Mouse (Mus musculus) heart, embryonic 11.5 days (tissue): ENCODE results near the gene Gm45521. TPM values are rescaled to one million over a fixed set of nuclear protein-coding genes. Genes with fewer than 3 reads are reported as not detected.
A peak's percentile ranks its signal among the peaks of the same experiment; 100 is the strongest.

Experiments used
- ATAC-seq: fragments of 200-750 bp; cut with Nextera tagmentation; replicated peaks from 2 replicates; pipeline ENCODE4 v1.8.0; 2017; ENCODE audit warnings: moderate library complexity; ENCODE audit not compliant: insufficient number of reproducible peaks, low FRiP score, low TSS enrichment
- H3K27ac ChIP-seq: fragments of 300-500 bp; sonication (generic); 2 replicates; pipeline ENCODE4 v1.5.1; 2014; ENCODE audit warnings: mild to moderate bottlenecking, low read depth, low read length
- H3K27me3 ChIP-seq: fragments of 300-500 bp; sonication (generic); 2 replicates; pipeline ENCODE4 v1.6.1; 2014; ENCODE audit warnings: mild to moderate bottlenecking, low read length, mixed read lengths; ENCODE audit not compliant: control insufficient read depth, insufficient read depth
- H3K36me3 ChIP-seq: fragments of 300-500 bp; sonication (generic); 2 replicates; pipeline ENCODE4 v1.6.1; 2014; ENCODE audit warnings: mild to moderate bottlenecking, low read length, moderate library complexity, mixed read lengths; ENCODE audit not compliant: control insufficient read depth, insufficient read depth
- H3K4me1 ChIP-seq: fragments of 300-500 bp; sonication (generic); 2 replicates; pipeline ENCODE4 v1.6.1; 2014; ENCODE audit warnings: low read length; ENCODE audit not compliant: control insufficient read depth, insufficient read depth
- H3K4me2 ChIP-seq: fragments of 300-500 bp; sonication (generic); 2 replicates; pipeline ENCODE4 v1.6.1; 2014; ENCODE audit warnings: mild to moderate bottlenecking, moderate library complexity
- H3K4me3 ChIP-seq: fragments of 300-500 bp; sonication (generic); 2 replicates; pipeline ENCODE4 v1.5.1; 2014; ENCODE audit warnings: low read depth, low read length
- H3K9ac ChIP-seq: fragments of 300-500 bp; sonication (generic); 2 replicates; pipeline ENCODE4 v1.6.1; 2014; ENCODE audit warnings: mild to moderate bottlenecking, low read depth, low read length, moderate library complexity
- H3K9me3 ChIP-seq: fragments of 300-500 bp; sonication (generic); replicated peaks from 2 replicates; pipeline ENCODE4 v1.6.1; 2016; ENCODE audit warnings: low read length; ENCODE audit not compliant: control insufficient read depth
- WGBS: fragments of 180-500 bp; shearing (Covaris S2); extraction: QIAGEN DNeasy Blood & Tissue Kit; methylation state at CpG from one replicate; pipeline ENCODE4 v1.1.7; 2014; ENCODE audit not compliant: insufficient replicate concordance; 5-methylcytosine and 5-hydroxymethylcytosine counted together
- polyA plus RNA-seq: library from polyadenylated mRNA; unstranded; fragments of >200 nt; fragmentation: Nextera tagmentation; extraction: Ambion mirVana; gene quantifications from 2 replicates; pipeline ENCODE4 v1.2.1, GENCODE M21; 2014

Gm45521 gene
- polyA plus RNA-seq, 1 experiment from 2014 or later = 0.33 TPM

- no peak overlapping the region for H3K4me3 ChIP-seq
- H3K36me3 ChIP-seq = no peaks in the 10 kb centered on the region
- H3K27me3 ChIP-seq = no peaks in the 10 kb centered on the region
- ATAC-seq = no peak
- no peak overlapping the region for H3K4me2 ChIP-seq
- no peaks in the 10 kb centered on the region for H3K9me3 ChIP-seq
- H3K4me1 ChIP-seq = no peaks in the 10 kb centered on the region
- no peak overlapping the region for H3K27ac ChIP-seq
- no peak overlapping the region for H3K9ac ChIP-seq
- 100% methylated on average over 1 of the region's 1 CpGs for WGBS
These were observed 24.1 kb downstream of the Gm45521 start for GRCm38 (mm10) chr14:7981226-7981625.

GRCm38 (mm10) chr14:7986913-7987312 lies 29.8 kb downstream of the Gm45521 start:
- Histone ChIP-seq H3K36me3 (no peaks in the 10 kb centered on the region), H3K4me2 (no peak overlapping the region), H3K4me3 (no peak overlapping the region), H3K27ac (no peak overlapping the region), H3K9ac (no peak overlapping the region), H3K27me3 (no peaks in the 10 kb centered on the region), H3K4me1 (no peaks in the 10 kb centered on the region), H3K9me3 (no peaks in the 10 kb centered on the region)
- 91% methylated on average over 6 of the region's 6 CpGs for WGBS
- no peak for ATAC-seq

GRCm38 (mm10) chr14:7989371-7989770 lies 32.3 kb downstream of the Gm45521 start:
- WGBS = 62% methylated on average over 1 of the region's 1 CpGs
- Histone ChIP-seq H3K4me1 (no peaks in the 10 kb centered on the region), H3K36me3 (no peaks in the 10 kb centered on the region), H3K9ac (no peak overlapping the region), H3K27ac (no peak overlapping the region), H3K9me3 (no peaks in the 10 kb centered on the region), H3K27me3 (no peaks in the 10 kb centered on the region), H3K4me2 (no peak overlapping the region), H3K4me3 (no peak overlapping the region)
- ATAC-seq = no peak

GRCm38 (mm10) chr14:7989961-7990360 lies 32.9 kb downstream of the Gm45521 start:
- 57% methylated on average over 3 of the region's 3 CpGs for WGBS
- ATAC-seq = no peak

GRCm38 (mm10) chr14:7991108-7991776 lies 34.2 kb downstream of the Gm45521 start:
- Histone ChIP-seq H3K27me3 (no peaks in the 10 kb centered on the region), H3K4me2 (no peak overlapping the region), H3K4me1 (no peaks in the 10 kb centered on the region), H3K4me3 (no peak overlapping the region), H3K36me3 (no peaks in the 10 kb centered on the region), H3K9ac (no peak overlapping the region), H3K9me3 (no peaks in the 10 kb centered on the region), H3K27ac (no peak overlapping the region)
- no peak for ATAC-seq
- 69% methylated on average over 5 of the region's 5 CpGs for WGBS

More at GRCm38 (mm10) chr14:7989961-7990360, 32.9 kb downstream of the Gm45521 start:
- H3K4me3 ChIP-seq = no peak overlapping the region
- no peak overlapping the region for H3K9ac ChIP-seq
- H3K27ac ChIP-seq = no peak overlapping the region
- no peaks in the 10 kb centered on the region for H3K27me3 ChIP-seq
- no peak overlapping the region for H3K4me2 ChIP-seq
- no peaks in the 10 kb centered on the region for H3K9me3 ChIP-seq
- no peaks in the 10 kb centered on the region for H3K36me3 ChIP-seq
- H3K4me1 ChIP-seq = no peaks in the 10 kb centered on the region

GRCm38 (mm10) chr14:7992158-7992557 lies 35.1 kb downstream of the Gm45521 start:
- H3K4me2 ChIP-seq = no peak overlapping the region
- 65% methylated on average over 6 of the region's 6 CpGs for WGBS
- no peak for ATAC-seq

GRCm38 (mm10) chr14:7994271-7994767 lies 37.2 kb downstream of the Gm45521 start, which contains the start of gene Dnase1l3:
TSS of gene Dnase1l3 (minus strand) at chr14:7994573.
- H3K4me3 ChIP-seq = no peak within 1 kb of the TSS
- ATAC-seq = no peak
- H3K4me2 ChIP-seq = no peak within 1 kb of the TSS
- no peak within 1 kb of the TSS for H3K9ac ChIP-seq
- no peaks in the 10 kb centered on the region for H3K9me3 ChIP-seq
- no peaks in the 10 kb centered on the region for H3K4me1 ChIP-seq
- WGBS = 53% methylated on average over 8 of the region's 8 CpGs
- no peaks in the 10 kb centered on the region for H3K36me3 ChIP-seq
- no peak within 1 kb of the TSS for H3K27ac ChIP-seq
- peaks cover 3% of the 10 kb centered on the region for H3K27me3 ChIP-seq

More at GRCm38 (mm10) chr14:7992158-7992557, 35.1 kb downstream of the Gm45521 start:
- Histone ChIP-seq H3K4me3 (no peak overlapping the region), H3K27ac (no peak overlapping the region), H3K27me3 (no peaks in the 10 kb centered on the region; the same call in 1 of the 2 replicates), H3K9me3 (no peaks in the 10 kb centered on the region), H3K9ac (no peak overlapping the region), H3K4me1 (no peaks in the 10 kb centered on the region), H3K36me3 (no peaks in the 10 kb centered on the region)

GRCm38 (mm10) chr14:7997255-7997696 lies 40.2 kb downstream of the Gm45521 start:
- Histone ChIP-seq H3K9me3 (no peaks in the 10 kb centered on the region), H3K9ac (no peak overlapping the region), H3K4me3 (peak overlapping the region; percentile 17; the same call in 1 of the 2 replicates), H3K36me3 (no peaks in the 10 kb centered on the region), H3K27me3 (peaks cover 28% of the 10 kb centered on the region), H3K4me2 (peak overlapping the region; percentile 54), H3K4me1 (no peaks in the 10 kb centered on the region), H3K27ac (no peak overlapping the region)
- WGBS = 3% methylated on average over 15 of the region's 15 CpGs
- ATAC-seq = no peak

GRCm38 (mm10) chr14:7999030-7999429 lies 41.9 kb downstream of the Gm45521 start:
- H3K9me3 ChIP-seq = no peaks in the 10 kb centered on the region
- peaks cover 28% of the 10 kb centered on the region for H3K27me3 ChIP-seq
- no peak overlapping the region for H3K27ac ChIP-seq
- H3K9ac ChIP-seq = no peak overlapping the region
- no peaks in the 10 kb centered on the region for H3K4me1 ChIP-seq
- ATAC-seq = no peak
- no peak overlapping the region for H3K4me3 ChIP-seq
- WGBS = 62% methylated on average over 3 of the region's 3 CpGs
- no peak overlapping the region for H3K4me2 ChIP-seq
- H3K36me3 ChIP-seq = no peaks in the 10 kb centered on the region
